Mouse (Mus musculus): ENCODE measurements around the gene Olfr1361. TPM values are rescaled to one million over a fixed set of nuclear protein-coding genes. Genes with fewer than 3 reads are reported as not detected.

The Olfr1361 gene
- not detected in 2 replicates for polyA plus RNA-seq (2012; rRNA removed; ENCODE audit: low replicate concordance)

GRCm38 (mm10) chr13:21663286-21663685 is at the start of gene Olfr1361:
Olfr1361 (minus strand) TSS chr13:21663386.

GRCm38 (mm10) chr13:21697811-21698210 is 34.6 kb upstream of the Olfr1361 start, which contains the start of gene Olfr1359:
Olfr1359 (plus strand) TSS chr13:21698111.

GRCm38 (mm10) chr13:21677305-21677704 is 14.1 kb upstream of the Olfr1361 start, which contains the start of gene Olfr1360:
Olfr1360 (minus strand) TSS chr13:21677405.

GRCm38 (mm10) chr13:21642418-21642817 is 20.8 kb downstream of the Olfr1361 start, which contains the start of gene Olfr11:
Olfr11 (minus strand) TSS chr13:21642518.

GRCm38 (mm10) chr13:21613922-21614321 is 49.3 kb downstream of the Olfr1361 start, which contains the start of gene Olfr1362:
Olfr1362 (minus strand) TSS chr13:21614022.

Other genes starting within 250 kb of the Olfr1361 start
- gene Pgbd1, start 222.3 kb downstream of the Olfr1361 start, polyA plus RNA-seq (2012; rRNA removed; ENCODE audit: low replicate concordance): 0.13 and 0.37 TPM in 2 replicates
- gene Zscan26, start 209.7 kb downstream of the Olfr1361 start, polyA plus RNA-seq (2012; rRNA removed; ENCODE audit: low replicate concordance): 8.0 and 24.0 TPM in 2 replicates
- 0.78 and 0.93 TPM in 2 replicates for gene Nkapl, start 194.9 kb downstream of the Olfr1361 start, polyA plus RNA-seq (2012; rRNA removed; ENCODE audit: low replicate concordance)
- 0.83 and 0.84 TPM in 2 replicates for gene Zkscan4, start 184.5 kb downstream of the Olfr1361 start, polyA plus RNA-seq (2012; rRNA removed; ENCODE audit: low replicate concordance)
- not detected in 2 replicates for gene Gm10065, start 183.9 kb downstream of the Olfr1361 start, polyA plus RNA-seq (2012; rRNA removed; ENCODE audit: low replicate concordance)
- 0.10 and 0.29 TPM in 2 replicates for gene AK157302, start 168.2 kb downstream of the Olfr1361 start, polyA plus RNA-seq (2012; rRNA removed; ENCODE audit: low replicate concordance)
- 7.7 and 27.9 TPM in 2 replicates for gene Gm11273, start 162.0 kb downstream of the Olfr1361 start, polyA plus RNA-seq (2012; rRNA removed; ENCODE audit: low replicate concordance)
- gene Zkscan8, start 132.3 kb downstream of the Olfr1361 start, polyA plus RNA-seq (2012; rRNA removed; ENCODE audit: low replicate concordance): 2.2 and 7.0 TPM in 2 replicates
- not detected in 2 replicates for gene Olfr1366, start 120.6 kb downstream of the Olfr1361 start, polyA plus RNA-seq (2012; rRNA removed; ENCODE audit: low replicate concordance)
- gene Olfr1535, start 103.5 kb downstream of the Olfr1361 start, polyA plus RNA-seq (2012; rRNA removed; ENCODE audit: low replicate concordance): not detected in 2 replicates
- not detected in 2 replicates for gene Olfr1364, start 81.6 kb downstream of the Olfr1361 start, polyA plus RNA-seq (2012; rRNA removed; ENCODE audit: low replicate concordance)
- 0.03 and 0.04 TPM in 2 replicates for gene Olfr1362, start 49.4 kb downstream of the Olfr1361 start, polyA plus RNA-seq (2012; rRNA removed; ENCODE audit: low replicate concordance)
- gene Olfr11, start 20.9 kb downstream of the Olfr1361 start, polyA plus RNA-seq (2012; rRNA removed; ENCODE audit: low replicate concordance): 0.03 TPM in 1 of 2 replicates, not detected in the other
- not detected in 2 replicates for gene Olfr1360, start 14.0 kb upstream of the Olfr1361 start, polyA plus RNA-seq (2012; rRNA removed; ENCODE audit: low replicate concordance)
- gene Olfr1359, start 34.7 kb upstream of the Olfr1361 start, polyA plus RNA-seq (2012; rRNA removed; ENCODE audit: low replicate concordance): not detected in 2 replicates
- gene Hist1h2bl, start 52.8 kb upstream of the Olfr1361 start, polyA plus RNA-seq (2012; rRNA removed; ENCODE audit: low replicate concordance): 1.7 and 11.3 TPM in 2 replicates
- 2.7 and 18.5 TPM in 2 replicates for gene Hist1h2ai, start 53.0 kb upstream of the Olfr1361 start, polyA plus RNA-seq (2012; rRNA removed; ENCODE audit: low replicate concordance)
- gene Hist1h3h, start 54.3 kb upstream of the Olfr1361 start, polyA plus RNA-seq (2012; rRNA removed; ENCODE audit: low replicate concordance): 6.1 and 31.9 TPM in 2 replicates
- gene Hist1h2bm, start 58.7 kb upstream of the Olfr1361 start, polyA plus RNA-seq (2012; rRNA removed; ENCODE audit: low replicate concordance): 1.3 and 2.3 TPM in 2 replicates
- 1.0 and 2.4 TPM in 2 replicates for gene Hist1h4j, start 71.7 kb upstream of the Olfr1361 start, polyA plus RNA-seq (2012; rRNA removed; ENCODE audit: low replicate concordance)
- gene Hist1h4k, start 87.1 kb upstream of the Olfr1361 start, polyA plus RNA-seq (2012; rRNA removed; ENCODE audit: low replicate concordance): 2.8 and 15.5 TPM in 2 replicates
- gene Hist1h2ak, start 90.4 kb upstream of the Olfr1361 start, polyA plus RNA-seq (2012; rRNA removed; ENCODE audit: low replicate concordance): 3.4 and 19.7 TPM in 2 replicates
- 2.6 and 14.3 TPM in 2 replicates for gene Hist1h2bn, start 90.7 kb upstream of the Olfr1361 start, polyA plus RNA-seq (2012; rRNA removed; ENCODE audit: low replicate concordance)
- 0.23 and 0.54 TPM in 2 replicates for gene Hist1h1b, start 117.2 kb upstream of the Olfr1361 start, polyA plus RNA-seq (2012; rRNA removed; ENCODE audit: low replicate concordance)
- 9.6 and 20.0 TPM in 2 replicates for gene Hist1h3i, start 120.0 kb upstream of the Olfr1361 start, polyA plus RNA-seq (2012; rRNA removed; ENCODE audit: low replicate concordance)
- 1.3 and 17.7 TPM in 2 replicates for gene Hist1h2an, start 123.8 kb upstream of the Olfr1361 start, polyA plus RNA-seq (2012; rRNA removed; ENCODE audit: low replicate concordance)
- 1.1 and 1.5 TPM in 2 replicates for gene Hist1h2bp, start 124.1 kb upstream of the Olfr1361 start, polyA plus RNA-seq (2012; rRNA removed; ENCODE audit: low replicate concordance)
- 22.4 and 30.9 TPM in 2 replicates for gene Hist1h2bq, start 146.8 kb upstream of the Olfr1361 start, polyA plus RNA-seq (2012; rRNA removed; ENCODE audit: low replicate concordance)
- gene Hist1h2ao, start 147.1 kb upstream of the Olfr1361 start, polyA plus RNA-seq (2012; rRNA removed; ENCODE audit: low replicate concordance): not detected in 2 replicates
- gene Hist1h4m, start 148.4 kb upstream of the Olfr1361 start, polyA plus RNA-seq (2012; rRNA removed; ENCODE audit: low replicate concordance): not detected in 2 replicates
- 4.9 and 22.8 TPM in 2 replicates for gene Hist1h4n, start 168.8 kb upstream of the Olfr1361 start, polyA plus RNA-seq (2012; rRNA removed; ENCODE audit: low replicate concordance)
- gene Hist1h2ap, start 170.1 kb upstream of the Olfr1361 start, polyA plus RNA-seq (2012; rRNA removed; ENCODE audit: low replicate concordance): 38.2 and 359 TPM in 2 replicates
- 19.9 and 27.5 TPM in 2 replicates for gene Hist1h2br, start 170.4 kb upstream of the Olfr1361 start, polyA plus RNA-seq (2012; rRNA removed; ENCODE audit: low replicate concordance)